7 mouse cellular contexts compared by ENCODE assay signal in genomic region chr7:127421388-127422191, GRCm38 (mm10). TPM values are rescaled to one million over a fixed set of nuclear protein-coding genes. Genes with fewer than 3 reads are reported as not detected.
DNase-seq lines count a peak whose midpoint lies in the region; ATAC-seq lines count a peak whose summit lies in the region.

TSS of gene Zfp688 (minus strand) at chr7:127422068.

- peaks cover 8% of the 10 kb centered on the region for H3K36me3 ChIP-seq in embryonic facial prominence, embryonic 12.5 days
- no peaks in the 10 kb centered on the region for H3K36me3 ChIP-seq in limb, embryonic 11.5 days (ENCODE audit: control insufficient read depth, insufficient read depth, low read length)
- peaks cover 18% of the 10 kb centered on the region for H3K36me3 ChIP-seq in midbrain, embryonic 14.5 days (ENCODE audit: control insufficient read depth, insufficient read depth, low read length)

- ATAC-seq in embryonic facial prominence, embryonic 12.5 days (ENCODE audit: insufficient number of reproducible peaks, insufficient read depth, low FRiP score, low TSS enrichment), result peak; percentile 86
- peak; percentile 87; the same call in 1 of the 2 replicates for ATAC-seq in limb, embryonic 11.5 days (ENCODE audit: insufficient number of reproducible peaks, low FRiP score, low TSS enrichment, low read depth)
- ATAC-seq in midbrain, embryonic 14.5 days (ENCODE audit: low FRiP score, low TSS enrichment), result peak; percentile 89

- H3K4me2 ChIP-seq in embryonic facial prominence, embryonic 12.5 days (replicated peaks), result peak within 1 kb of the TSS; percentile 96
- H3K4me2 ChIP-seq in limb, embryonic 11.5 days (ENCODE audit: low read depth, severe bottlenecking), result peak within 1 kb of the TSS; percentile 95
- peak within 1 kb of the TSS; percentile 90 for H3K4me2 ChIP-seq in midbrain, embryonic 14.5 days (ENCODE audit: low read length)

- H3K9ac ChIP-seq in embryonic facial prominence, embryonic 12.5 days, result peak within 1 kb of the TSS; percentile 90
- peak within 1 kb of the TSS; percentile 70 for H3K9ac ChIP-seq in limb, embryonic 11.5 days (ENCODE audit: low read length)
- peak within 1 kb of the TSS; percentile 88 for H3K9ac ChIP-seq in midbrain, embryonic 14.5 days (replicated peaks; ENCODE audit: low read length)

- under 1% methylated on average over 48 of the region's 48 CpGs for WGBS in embryonic facial prominence, embryonic 12.5 days
- under 1% methylated on average over 48 of the region's 48 CpGs for WGBS in limb, embryonic 11.5 days
- WGBS in midbrain, embryonic 14.5 days, result under 1% methylated on average over 48 of the region's 48 CpGs

- H3K27me3 ChIP-seq in embryonic facial prominence, embryonic 12.5 days, result no peaks in the 10 kb centered on the region
- H3K27me3 ChIP-seq in limb, embryonic 11.5 days (ENCODE audit: control insufficient read depth, insufficient read depth, low read length), result no peaks in the 10 kb centered on the region
- H3K27me3 ChIP-seq in midbrain, embryonic 14.5 days (ENCODE audit: control insufficient read depth, insufficient read depth, low read length), result 0 out of 2 replicates have a peak, but pooled peaks cover 3% of the 10 kb centered on the region

- H3K9me3 ChIP-seq in embryonic facial prominence, embryonic 12.5 days, result no peaks in the 10 kb centered on the region
- no peaks in the 10 kb centered on the region for H3K9me3 ChIP-seq in limb, embryonic 11.5 days (ENCODE audit: control insufficient read depth, low read length)
- H3K9me3 ChIP-seq in midbrain, embryonic 14.5 days (ENCODE audit: control insufficient read depth, low read length), result no peaks in the 10 kb centered on the region

- H3K27ac ChIP-seq in embryonic facial prominence, embryonic 12.5 days, result peak within 1 kb of the TSS; percentile 63
- no peak within 1 kb of the TSS for H3K27ac ChIP-seq in limb, embryonic 11.5 days (replicated peaks; ENCODE audit: low read depth, low read length)
- peak within 1 kb of the TSS; percentile 81 for H3K27ac ChIP-seq in midbrain, embryonic 14.5 days (replicated peaks; ENCODE audit: low read depth, low read length)

- DNase-seq in adrenal gland, postnatal 25 days, result peak; percentile 97
- DNase-seq in heart, adult 11 months, result peak; percentile 99
- DNase-seq in kidney, adult 18-20 months, result peak; percentile 97
- peak; percentile 97 for DNase-seq in limb, embryonic 11.5 days (ENCODE audit: low spot score)
- DNase-seq in midbrain, embryonic 14.5 days, result peak; percentile 95
- peak; percentile 93 to 98 for DNase-seq in spleen, adult 18-20 months

- peak within 1 kb of the TSS; percentile 66 for H3K4me3 ChIP-seq in embryonic facial prominence, embryonic 12.5 days
- peak within 1 kb of the TSS; percentile 69 for H3K4me3 ChIP-seq in limb, embryonic 11.5 days (ENCODE audit: low read depth, low read length)
- H3K4me3 ChIP-seq in midbrain, embryonic 14.5 days (replicated peaks; ENCODE audit: low read depth, low read length), result peak within 1 kb of the TSS; percentile 83

- H3K4me1 ChIP-seq in embryonic facial prominence, embryonic 12.5 days, result peaks cover 8% of the 10 kb centered on the region; the same call in 1 of the 2 replicates
- H3K4me1 ChIP-seq in limb, embryonic 11.5 days (ENCODE audit: control insufficient read depth, insufficient read depth, low read length), result peaks cover 4% of the 10 kb centered on the region
- peaks cover 6% of the 10 kb centered on the region for H3K4me1 ChIP-seq in midbrain, embryonic 14.5 days (ENCODE audit: control insufficient read depth, insufficient read depth, low read length)

RNA-seq across cellular contexts. Expression of gene Zfp688, which starts in this region (rescaled TPM):
- total RNA-seq in adrenal gland, postnatal 25 days (2021), result 13.3 and 23.3 TPM in 2 replicates
- polyA plus RNA-seq in embryonic facial prominence, embryonic 12.5 days (2016; fragmentation: Nextera tagmentation; extraction: Ambion mirVana), result 25.0 and 28.4 TPM in 2 replicates
- polyA plus RNA-seq in limb, embryonic 11.5 days (2014; fragmentation: Nextera tagmentation; extraction: Ambion mirVana), result 33.7 and 37.7 TPM in 2 replicates
- polyA plus RNA-seq in midbrain, embryonic 14.5 days (2014; fragmentation: Nextera tagmentation; extraction: Ambion mirVana), result 31.9 and 33.9 TPM in 2 replicates
